Mouse (Mus musculus): ENCODE measurements around the gene Vmn1r95.
"Not testable (repeated sequence)": the region's sequence is repeated elsewhere in the genome, so short reads cannot be mapped to it uniquely, and the experiment has no call there.

Gene Vmn1r95

DNA sequence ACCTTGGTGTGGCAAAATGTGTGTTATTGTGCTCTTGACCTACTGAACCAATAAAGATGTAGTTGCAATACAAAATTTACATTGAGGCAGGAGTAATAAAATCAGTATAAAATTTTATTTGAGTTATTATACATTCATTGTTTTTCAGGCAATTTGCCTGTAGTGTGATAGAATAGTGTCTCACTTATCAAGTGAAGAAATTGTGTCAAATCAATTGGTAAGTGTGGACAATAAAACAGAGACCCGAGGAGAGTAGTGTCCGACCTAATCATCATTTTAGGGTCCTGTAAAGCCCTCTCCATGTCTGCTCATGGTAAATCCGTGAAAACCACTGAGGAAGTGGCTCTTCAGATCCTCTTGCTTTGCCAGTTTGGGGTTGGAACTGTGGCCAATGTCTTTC lies at the start of gene Vmn1r95:
Vmn1r95 (plus strand) TSS at position 301 of the 400 bp plus-strand sequence.
- DNase-seq (ENCODE audit: low spot score in 2 of 2): not testable (repeated sequence)

DNA sequence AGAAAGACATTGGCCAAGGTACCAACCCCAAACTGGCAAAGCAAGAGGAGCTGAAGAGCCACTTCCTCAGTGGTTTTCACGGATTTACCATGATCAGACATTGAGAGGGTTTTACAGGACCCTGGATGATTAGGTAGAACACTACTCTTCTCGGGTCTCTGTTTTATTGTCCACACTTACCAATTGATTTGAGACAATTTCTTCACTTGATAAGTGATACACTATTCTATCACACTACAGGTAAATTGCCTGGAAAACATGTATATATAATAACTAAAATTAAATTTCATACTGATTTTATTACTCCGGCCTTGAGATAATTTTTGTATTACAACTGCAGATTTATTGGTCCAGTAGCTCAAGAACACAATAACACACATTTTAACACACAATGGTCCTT lies 25.2 kb upstream of the Vmn1r95 start, which contains the start of gene Vmn1r94:
Vmn1r94 (minus strand) TSS at position 101 of the 400 bp plus-strand sequence.
- not testable (repeated sequence) for DNase-seq (ENCODE audit: low spot score in 2 of 2)

DNA sequence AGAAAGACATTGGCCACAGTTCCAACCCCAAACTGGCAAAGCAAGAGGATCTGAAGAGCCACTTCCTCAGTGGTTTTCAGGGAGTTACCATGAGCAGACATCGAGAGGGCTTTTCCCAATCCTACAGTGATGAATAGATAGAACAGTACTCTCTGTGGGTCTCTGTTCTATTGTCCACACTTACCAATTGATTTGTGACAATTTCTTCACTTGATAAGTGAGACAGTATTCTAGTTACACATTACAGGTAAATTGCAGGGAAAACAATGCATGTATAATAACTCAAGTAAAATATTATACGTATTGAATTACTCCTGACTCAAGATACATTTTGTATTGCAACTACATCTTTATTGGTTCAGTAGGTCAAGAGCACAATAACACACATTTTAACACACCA lies 12.0 kb downstream of the Vmn1r95 start, which contains the start of gene Gm6164:
Gm6164 (minus strand) TSS at position 101 of the 400 bp plus-strand sequence.
- not testable (repeated sequence) for DNase-seq (ENCODE audit: low spot score in 2 of 2)

DNA sequence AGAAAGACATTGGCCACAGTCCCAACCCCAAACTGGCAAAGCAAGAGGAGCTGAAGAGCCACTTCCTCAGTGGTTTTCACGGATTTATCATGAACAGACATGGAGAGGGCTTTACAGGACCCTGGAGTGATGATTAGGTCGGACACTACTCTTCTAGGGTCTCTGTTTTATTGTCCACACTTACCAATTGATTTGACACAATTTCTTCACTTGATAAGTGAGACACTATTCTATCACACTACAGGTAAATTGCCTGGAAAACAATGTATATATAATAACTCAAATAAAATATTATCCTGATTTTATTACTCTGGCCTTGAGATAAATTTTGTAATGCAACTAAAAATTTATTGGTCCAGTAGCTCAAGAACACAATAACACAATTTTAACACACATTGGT lies 40.2 kb downstream of the Vmn1r95 start, which contains the start of gene Gm4498:
Gm4498 (minus strand) TSS at position 101 of the 400 bp plus-strand sequence.
- DNase-seq (ENCODE audit: low spot score in 2 of 2): not testable (repeated sequence)

All from spleen, postnatal 4 days (tissue).